Mouse (Mus musculus) cerebellum, postnatal 36 days (tissue): Measurements from ENCODE around the gene Trmo.
A peak's percentile ranks its signal among the peaks of the same experiment; 100 is the strongest.

ENCODE experiments used
- DNase-seq, 2 experiments: peaks; one replicate each; pipeline ENCODE4 v3.0.0; 2021 to 2022; ENCODE audit warnings: mixed read lengths in 2 of 2

Gene Trmo

GRCm38 (mm10) chr4:46389013-46389611, at the start of gene Trmo:
Gene Trmo, minus strand, starts transcription at chr4:46389437.
- peak; percentile 94 to 96 for DNase-seq

- no peak for DNase-seq
Observed at GRCm38 (mm10) chr4:46432339-46433036, 43.3 kb upstream of the Trmo start.

- DNase-seq, result no peak
Observed at GRCm38 (mm10) chr4:46428903-46429499, 39.8 kb upstream of the Trmo start.

GRCm38 (mm10) chr4:46422625-46423024, 33.4 kb upstream of the Trmo start:
- no peak for DNase-seq

DNA sequence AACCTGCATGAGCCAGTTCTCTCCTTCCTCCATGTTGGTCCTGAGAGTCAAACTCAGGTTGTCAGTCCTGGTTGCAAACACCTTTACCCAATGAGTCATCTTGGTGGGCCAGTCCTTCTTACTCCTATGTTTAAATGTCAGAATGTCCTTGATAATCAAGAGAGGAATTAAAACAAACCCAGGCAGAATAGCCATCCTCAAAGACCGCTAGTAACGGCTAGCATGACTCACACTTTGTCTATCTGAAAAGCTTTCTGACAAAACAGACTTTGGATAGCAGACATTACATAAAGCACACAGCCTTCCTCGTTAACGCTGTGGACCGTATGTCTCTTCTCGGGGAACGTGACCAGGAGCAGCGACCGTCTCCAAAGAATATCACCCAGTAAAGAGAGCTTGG, 29.6 kb upstream of the Trmo start:
- no peak for DNase-seq

DNA sequence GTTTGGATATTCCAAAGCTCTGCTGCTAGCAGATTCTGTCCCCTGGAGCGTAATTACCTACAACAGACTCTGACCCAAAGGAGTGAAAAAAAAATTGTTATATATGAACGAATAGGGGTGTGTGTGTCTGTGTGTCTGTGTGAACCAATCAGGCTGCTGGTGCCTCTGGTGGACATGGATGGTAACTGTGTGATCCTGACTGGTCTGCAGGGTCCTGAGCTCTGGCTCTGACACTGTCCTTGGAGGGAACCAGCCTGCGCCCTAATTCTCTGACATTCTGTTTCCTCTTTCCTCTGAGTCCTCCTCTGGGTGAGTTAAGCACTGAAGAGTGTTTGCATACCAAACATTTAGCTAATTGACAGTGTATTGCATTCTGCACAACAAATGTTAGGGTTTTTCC, 28.3 kb upstream of the Trmo start:
- DNase-seq, result peak in 1 of 2 experiments; percentile 4

GRCm38 (mm10) chr4:46413406-46413805, 24.2 kb upstream of the Trmo start, which contains the start of gene Hemgn:
Gene Hemgn, minus strand, starts transcription at chr4:46413506.
- DNase-seq, result no peak

GRCm38 (mm10) chr4:46412113-46412512, 22.9 kb upstream of the Trmo start:
- no peak for DNase-seq

DNA sequence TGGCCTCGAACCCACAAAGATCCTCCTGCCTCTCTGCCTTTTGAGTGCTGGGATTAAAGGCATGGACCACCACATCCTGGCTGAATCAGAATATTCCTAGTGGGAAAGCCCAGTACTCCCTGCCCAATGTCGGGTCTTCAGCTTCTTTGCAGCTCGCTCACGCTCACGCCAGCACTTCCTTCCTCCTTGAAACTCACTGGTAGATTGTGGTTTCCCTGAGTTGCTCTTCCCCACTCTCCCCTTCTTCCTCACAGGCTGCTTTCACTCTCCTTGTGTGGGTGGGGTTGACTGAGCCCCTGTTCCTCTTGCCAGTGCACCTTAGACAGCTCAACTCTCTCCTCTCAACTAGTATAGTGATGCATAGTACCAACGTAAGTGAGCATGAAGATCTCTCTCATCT, 22.3 kb upstream of the Trmo start:
- no peak for DNase-seq

- no peak for DNase-seq
Observed at GRCm38 (mm10) chr4:46410677-46411076, 21.4 kb upstream of the Trmo start.

DNA sequence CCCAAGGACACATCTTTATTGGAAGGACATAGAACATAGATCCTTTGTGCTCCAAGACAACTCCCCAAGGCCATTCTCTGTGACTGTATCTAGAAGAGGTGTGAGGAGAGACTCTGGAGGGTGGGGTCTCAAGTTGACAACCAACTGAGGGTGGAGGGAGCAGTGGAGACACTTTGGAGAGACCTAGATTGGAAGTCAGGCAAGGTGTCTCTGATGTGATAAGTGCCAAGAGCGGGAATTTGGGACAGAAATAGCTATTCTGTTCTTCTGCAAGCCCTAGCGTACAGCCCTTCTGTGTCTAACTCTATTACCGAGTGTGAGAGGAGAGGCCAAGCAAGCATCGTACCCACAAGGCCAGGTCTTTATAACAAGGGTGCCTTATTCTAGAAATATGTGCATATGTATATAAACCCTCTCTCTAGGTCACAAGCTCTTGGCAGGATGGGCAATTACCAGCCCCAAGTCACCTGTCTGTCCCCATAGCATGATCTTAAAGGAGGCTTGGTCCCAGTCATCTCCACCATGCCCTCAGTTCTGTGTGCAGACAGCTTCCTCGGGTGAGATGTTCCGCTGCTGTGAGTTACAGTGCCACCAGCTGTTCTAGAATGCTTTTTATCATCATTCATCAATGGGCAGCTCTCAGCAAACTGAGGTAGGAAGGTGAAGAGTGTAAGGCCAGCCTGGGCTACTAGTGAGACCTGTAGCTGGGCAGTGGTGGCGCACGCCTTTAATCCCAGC, 17.9 kb upstream of the Trmo start:
- DNase-seq, result no peak

GRCm38 (mm10) chr4:46404042-46404795, 15.0 kb upstream of the Trmo start:
- DNase-seq, result no peak

- DNase-seq, result no peak
Observed at GRCm38 (mm10) chr4:46398839-46399238, 9.6 kb upstream of the Trmo start.

DNA sequence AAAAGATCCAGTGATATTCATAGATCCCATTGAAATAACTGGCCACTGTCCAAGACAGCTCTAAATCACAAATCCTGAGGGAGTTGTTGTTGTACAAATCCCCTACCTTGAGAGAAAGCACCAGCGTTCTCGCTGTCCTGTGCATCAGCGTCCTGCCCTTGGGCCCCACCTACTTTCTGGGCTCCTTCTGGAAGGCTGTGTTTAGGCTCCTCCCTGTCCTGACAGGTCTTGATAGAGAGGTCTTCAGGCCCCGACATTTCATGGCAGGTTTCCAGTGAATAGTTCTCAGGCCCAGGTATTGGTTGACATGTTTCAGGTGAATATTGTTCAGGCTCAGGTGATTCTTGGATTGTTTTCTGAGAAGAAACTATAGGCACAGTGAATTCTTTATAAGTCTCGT, 6.5 kb upstream of the Trmo start:
- no peak for DNase-seq

GRCm38 (mm10) chr4:46394388-46394787, 5.2 kb upstream of the Trmo start:
- no peak for DNase-seq

DNA sequence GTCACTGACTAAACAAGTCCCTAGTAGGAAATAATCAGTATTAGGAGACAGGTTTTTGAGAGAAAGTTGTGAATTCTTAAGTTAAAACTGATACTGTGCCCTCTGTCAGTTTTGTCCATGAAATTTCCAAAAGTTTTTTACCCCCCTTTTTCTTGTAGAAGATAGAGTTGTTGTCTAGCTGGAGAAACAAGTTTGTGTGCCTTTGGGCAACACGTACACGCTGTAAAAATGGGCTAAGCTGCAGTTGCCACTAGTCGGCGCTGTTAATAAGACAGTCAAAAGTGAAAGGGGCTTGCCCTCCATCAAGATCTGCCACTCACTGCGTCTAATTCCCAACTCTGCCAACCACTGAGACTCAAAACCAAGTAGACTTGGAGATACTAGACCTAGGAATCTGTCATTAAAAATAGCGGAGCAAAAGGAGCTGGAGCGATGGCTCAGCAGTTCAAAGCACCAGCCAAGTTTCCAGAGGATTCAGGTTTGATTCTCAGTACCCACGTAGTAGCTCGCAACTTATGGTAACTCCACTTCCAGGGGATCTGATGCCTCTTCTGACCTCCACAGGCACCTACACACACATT, 1.2 kb upstream of the Trmo start:
- peak; percentile 77 to 81 for DNase-seq

DNA sequence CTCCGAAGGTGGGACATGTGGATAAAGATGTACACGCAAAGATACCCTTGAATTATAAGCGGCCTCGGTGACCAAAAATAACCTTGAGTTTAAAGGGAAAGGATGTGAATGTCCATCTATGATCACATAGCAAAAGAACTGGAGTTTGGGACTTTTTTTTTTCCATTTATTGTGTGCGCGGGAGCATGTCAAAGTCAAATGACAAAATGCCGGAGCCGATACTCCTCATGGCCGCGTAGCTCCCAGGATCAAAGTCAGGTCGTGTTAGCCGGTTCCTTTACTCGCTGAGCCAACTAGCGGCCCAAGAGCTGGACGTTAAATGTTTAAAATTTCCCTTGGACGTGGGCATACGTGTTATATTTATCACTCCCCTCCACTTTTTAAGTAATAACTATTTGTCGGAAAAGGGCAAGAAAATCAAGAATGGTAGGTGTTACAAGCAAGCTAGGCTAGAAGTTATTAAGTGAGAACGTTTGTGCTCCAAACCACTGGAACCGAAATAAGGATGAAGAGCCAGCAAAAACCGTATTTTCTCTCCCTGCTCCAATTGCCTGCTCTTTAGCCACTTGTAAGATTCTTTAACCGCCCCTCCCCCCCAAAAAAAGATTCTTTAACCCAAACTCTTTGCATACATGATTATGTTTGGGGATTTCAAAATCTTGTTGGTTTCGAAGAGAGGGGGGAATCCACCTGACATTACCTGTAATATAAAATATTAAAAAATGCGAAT, 540 bp upstream of the Trmo start:
- DNase-seq, result peak in 1 of 2 experiments; percentile 36

GRCm38 (mm10) chr4:46388556-46388955, 681 bp downstream of the Trmo start:
- no peak for DNase-seq

DNA sequence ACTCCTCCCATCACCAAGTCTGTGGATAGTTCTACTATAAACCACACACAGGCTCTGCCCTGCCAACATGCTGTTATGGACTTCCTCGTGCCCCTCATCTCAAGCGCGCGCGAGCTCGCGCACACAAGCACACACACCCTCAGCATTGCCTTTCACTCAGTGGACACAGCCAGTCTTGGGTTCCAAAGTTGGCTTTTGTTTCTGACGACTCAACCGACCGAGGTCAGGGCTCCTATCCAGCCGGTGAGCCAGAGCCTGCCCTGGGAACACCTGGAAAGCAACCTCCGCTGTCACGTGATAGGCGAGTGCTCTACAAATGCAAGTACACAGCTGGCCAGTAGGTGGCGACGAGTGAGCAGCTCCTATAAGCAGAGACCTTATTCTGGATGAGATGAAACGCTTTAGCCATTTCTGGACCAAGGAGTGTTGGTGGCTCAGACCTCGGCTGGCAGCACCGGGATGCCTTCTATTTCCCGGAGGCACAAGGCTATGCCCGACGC, 14.3 kb downstream of the Trmo start:
- peak; percentile 86 to 89 for DNase-seq

GRCm38 (mm10) chr4:46374455-46374854, 14.8 kb downstream of the Trmo start:
- peak; percentile 37 to 43 for DNase-seq

DNA sequence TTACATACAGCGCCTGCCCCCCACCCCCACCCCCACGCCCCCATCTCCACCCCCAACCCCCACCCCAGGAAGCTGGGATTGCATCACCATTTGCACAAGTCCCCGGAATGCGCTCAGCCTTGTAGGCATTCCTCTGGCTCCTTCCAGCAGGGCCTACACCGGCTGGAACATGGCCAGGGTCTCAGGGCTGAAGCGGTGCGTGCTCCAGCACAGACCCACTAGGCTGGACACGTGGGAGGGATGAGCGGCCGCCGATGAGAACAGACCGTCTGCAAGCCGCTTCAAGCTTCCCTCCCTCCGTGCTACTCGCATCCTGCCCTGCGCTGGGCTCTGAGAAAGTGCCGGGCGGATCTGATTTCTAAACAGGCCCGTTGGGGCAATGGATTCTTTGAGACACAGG, 18.2 kb downstream of the Trmo start:
- peak; percentile 58 to 70 for DNase-seq
